Mouse (Mus musculus): ENCODE data around the gene Col4a2.

GRCm38 (mm10) chr8:11273506-11274158, 39.0 kb upstream of the Col4a2 start:
- TF ChIP-seq EP300 (IDR thresholded peaks at IDR 0.05) (peak; percentile 55; the same call in 1 of the 2 replicates), CTCF (IDR thresholded peaks at IDR 0.05) (no peak)
